Mouse (Mus musculus) spleen, adult 2 months (tissue): ENCODE results near the gene Crocc2.

Experiments used
- CTCF ChIP-seq: fragments of 200-500 bp; IDR thresholded peaks from 2 replicates; pipeline ENCODE4 v1.5.1; 2011; ENCODE audit warnings: mild to moderate bottlenecking, inconsistent platforms; ENCODE audit not compliant: insufficient read depth, insufficient read length, insufficient replicate concordance; ENCODE audit errors: extremely low read depth
- POLR2A ChIP-seq: fragments of 200-500 bp; IDR thresholded peaks from 2 replicates; pipeline ENCODE4 v1.6.1; 2011; ENCODE audit warnings: low read depth, low read length, inconsistent platforms

DNA sequence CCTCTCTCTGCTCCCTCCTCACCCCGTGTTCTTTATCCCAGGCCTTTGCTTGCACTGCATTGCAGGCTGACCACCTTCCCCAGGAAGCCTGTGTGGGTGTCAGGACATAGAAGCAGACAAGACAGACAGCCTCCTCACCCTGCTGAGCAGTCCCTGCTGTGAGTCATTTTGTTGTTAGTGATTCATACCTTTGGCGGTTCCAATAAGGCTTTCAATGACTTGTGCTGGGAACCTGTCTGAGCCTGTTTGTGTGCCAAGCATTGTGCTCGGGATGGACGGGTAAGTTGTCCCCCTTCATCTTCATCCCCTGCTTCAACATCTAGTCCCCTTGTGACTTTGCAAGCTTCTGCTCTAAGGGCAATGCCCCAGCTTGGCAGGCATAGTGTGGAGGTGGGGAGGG lies 5.1 kb downstream of the Crocc2 start:
- TF ChIP-seq CTCF (no peak), POLR2A (no peak)
